Mouse (Mus musculus): ENCODE measurements around the gene Prpf40a. TPM values are rescaled to one million over a fixed set of nuclear protein-coding genes. Genes with fewer than 3 reads are reported as not detected.

The Prpf40a gene
- polyA plus RNA-seq, 1 experiment, result 21.3 TPM

DNA sequence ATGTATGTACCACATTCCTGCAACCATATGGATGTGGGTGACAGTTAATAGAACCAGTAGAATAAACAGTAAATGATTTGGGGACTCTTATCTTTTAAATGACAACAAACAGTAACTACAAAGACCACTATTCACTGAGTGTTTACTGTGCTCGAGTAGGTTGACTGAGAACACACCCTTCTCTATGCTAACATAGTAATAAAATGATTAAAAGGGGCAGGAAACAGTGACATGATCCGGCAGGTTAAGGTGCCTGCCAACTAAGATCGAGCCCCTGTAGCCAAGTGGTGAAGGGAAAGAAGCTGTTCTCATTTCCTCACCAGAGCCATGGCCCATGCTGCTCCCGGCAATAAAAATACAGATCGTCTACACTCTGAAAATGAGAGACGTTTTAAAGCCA lies 62.0 kb downstream of the Prpf40a start:
- H3K79me2 ChIP-seq (ENCODE audit: control insufficient read depth, insufficient read depth), result no peaks in the 10 kb centered on the region
- TF ChIP-seq CEBPB (IDR thresholded peaks at IDR 0.05; ENCODE audit: low read depth), result no peak
- no peak for TF ChIP-seq FOSL1 (IDR thresholded peaks at IDR 0.05; ENCODE audit: insufficient read depth, low read length, poor library complexity, severe bottlenecking)
- no peak for TF ChIP-seq MYOG (IDR thresholded peaks at IDR 0.05; ENCODE audit: control insufficient read depth, extremely low read depth, insufficient read length)
- no peak for TF ChIP-seq MYOD1 (IDR thresholded peaks at IDR 0.05; ENCODE audit: control insufficient read depth, insufficient read length, low read depth)
- no peak for TF ChIP-seq CTCF (IDR thresholded peaks at IDR 0.05; ENCODE audit: control insufficient read depth, insufficient read depth, insufficient read length)
- no peak for TF ChIP-seq MAX (IDR thresholded peaks at IDR 0.05)
- no peak for TF ChIP-seq USF1 (IDR thresholded peaks at IDR 0.05; ENCODE audit: low read depth)
- H3K4me3 ChIP-seq (ENCODE audit: insufficient read depth, poor library complexity, severe bottlenecking), result no peak overlapping the region
- peaks cover 33% of the 10 kb centered on the region for H3K36me3 ChIP-seq (ENCODE audit: control insufficient read depth, insufficient read depth)
- no peaks in the 10 kb centered on the region for H3K79me3 ChIP-seq (ENCODE audit: low read depth)
- H3K27me3 ChIP-seq (ENCODE audit: control insufficient read depth, insufficient read depth, insufficient read length), result no peaks in the 10 kb centered on the region
- no peak overlapping the region for H3ac ChIP-seq (ENCODE audit: control insufficient read depth, insufficient read length, low read depth)

DNA sequence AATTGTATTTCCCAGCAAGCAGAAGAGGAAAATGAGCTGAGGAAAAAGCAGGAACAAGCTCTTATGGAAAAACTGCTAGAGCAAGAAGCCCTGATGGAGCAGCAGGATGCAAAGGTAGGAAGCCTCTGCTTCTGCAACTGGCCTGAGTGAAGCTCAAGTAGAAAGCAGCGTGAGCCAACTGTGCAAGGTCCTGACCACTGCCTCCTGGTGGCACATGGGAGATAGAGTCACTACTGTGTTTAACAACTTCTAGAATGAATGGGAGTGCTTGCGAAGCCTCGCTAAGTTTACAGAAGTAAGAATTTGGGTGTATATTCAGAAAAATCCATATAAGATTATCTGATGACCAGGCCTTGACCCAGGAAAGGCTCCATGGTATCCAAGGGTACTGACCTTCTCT lies 65.1 kb downstream of the Prpf40a start:
- H3K36me3 ChIP-seq (ENCODE audit: control insufficient read depth, insufficient read depth), result peaks cover 9% of the 10 kb centered on the region

DNA sequence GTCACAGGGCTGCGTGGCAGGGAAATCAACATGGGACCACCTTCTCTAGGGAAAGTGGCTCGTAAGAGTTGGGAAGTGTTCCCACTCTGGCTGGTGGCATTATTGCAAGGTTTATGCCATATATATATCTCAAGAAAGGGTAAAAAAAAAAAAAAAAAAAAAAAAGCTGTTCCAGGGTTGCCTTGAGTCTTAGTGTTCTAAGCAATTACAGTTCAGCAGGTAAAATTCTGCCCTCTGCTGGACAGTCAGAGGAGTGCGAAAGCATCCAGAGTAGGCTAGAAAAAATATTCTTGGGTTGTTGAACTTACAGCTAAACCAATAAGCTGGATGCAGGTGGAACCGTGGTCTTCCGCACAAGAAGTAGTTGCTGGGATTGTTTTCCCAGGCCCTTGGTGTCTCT lies 69.3 kb downstream of the Prpf40a start:
- H3ac ChIP-seq (ENCODE audit: control insufficient read depth, insufficient read length, low read depth), result no peak overlapping the region
- no peaks in the 10 kb centered on the region for H3K79me2 ChIP-seq (ENCODE audit: control insufficient read depth, insufficient read depth)
- TF ChIP-seq CTCF (IDR thresholded peaks at IDR 0.05; ENCODE audit: control insufficient read depth, insufficient read depth, insufficient read length), result no peak
- TF ChIP-seq FOSL1 (IDR thresholded peaks at IDR 0.05; ENCODE audit: insufficient read depth, low read length, poor library complexity, severe bottlenecking), result no peak
- no peak for TF ChIP-seq MYOG (IDR thresholded peaks at IDR 0.05; ENCODE audit: control insufficient read depth, extremely low read depth, insufficient read length)
- TF ChIP-seq MYOD1 (IDR thresholded peaks at IDR 0.05; ENCODE audit: control insufficient read depth, insufficient read length, low read depth), result no peak
- no peak for TF ChIP-seq CEBPB (IDR thresholded peaks at IDR 0.05; ENCODE audit: low read depth)
- no peak for TF ChIP-seq USF1 (IDR thresholded peaks at IDR 0.05; ENCODE audit: low read depth)
- no peak for TF ChIP-seq MAX (IDR thresholded peaks at IDR 0.05)
- H3K36me3 ChIP-seq (ENCODE audit: control insufficient read depth, insufficient read depth), result peaks cover 14% of the 10 kb centered on the region
- H3K27me3 ChIP-seq (ENCODE audit: control insufficient read depth, insufficient read depth, insufficient read length), result no peaks in the 10 kb centered on the region
- no peak overlapping the region for H3K4me3 ChIP-seq (ENCODE audit: insufficient read depth, poor library complexity, severe bottlenecking)
- no peaks in the 10 kb centered on the region for H3K79me3 ChIP-seq (ENCODE audit: low read depth)

More for the DNA sequence above, 65.1 kb downstream of the Prpf40a start:
- no peaks in the 10 kb centered on the region for H3K27me3 ChIP-seq (ENCODE audit: control insufficient read depth, insufficient read depth, insufficient read length)
- TF ChIP-seq MYOG (IDR thresholded peaks at IDR 0.05; ENCODE audit: control insufficient read depth, extremely low read depth, insufficient read length) (no peak), USF1 (IDR thresholded peaks at IDR 0.05; ENCODE audit: low read depth) (no peak), CTCF (IDR thresholded peaks at IDR 0.05; ENCODE audit: control insufficient read depth, insufficient read depth, insufficient read length) (no peak), CEBPB (IDR thresholded peaks at IDR 0.05; ENCODE audit: low read depth) (no peak), MAX (IDR thresholded peaks at IDR 0.05) (no peak), FOSL1 (IDR thresholded peaks at IDR 0.05; ENCODE audit: insufficient read depth, low read length, poor library complexity, severe bottlenecking) (no peak), MYOD1 (IDR thresholded peaks at IDR 0.05; ENCODE audit: control insufficient read depth, insufficient read length, low read depth) (no peak)
- no peaks in the 10 kb centered on the region for H3K79me3 ChIP-seq (ENCODE audit: low read depth)
- no peaks in the 10 kb centered on the region for H3K79me2 ChIP-seq (ENCODE audit: control insufficient read depth, insufficient read depth)
- H3ac ChIP-seq (ENCODE audit: control insufficient read depth, insufficient read length, low read depth), result no peak overlapping the region
- no peak overlapping the region for H3K4me3 ChIP-seq (ENCODE audit: insufficient read depth, poor library complexity, severe bottlenecking)

DNA sequence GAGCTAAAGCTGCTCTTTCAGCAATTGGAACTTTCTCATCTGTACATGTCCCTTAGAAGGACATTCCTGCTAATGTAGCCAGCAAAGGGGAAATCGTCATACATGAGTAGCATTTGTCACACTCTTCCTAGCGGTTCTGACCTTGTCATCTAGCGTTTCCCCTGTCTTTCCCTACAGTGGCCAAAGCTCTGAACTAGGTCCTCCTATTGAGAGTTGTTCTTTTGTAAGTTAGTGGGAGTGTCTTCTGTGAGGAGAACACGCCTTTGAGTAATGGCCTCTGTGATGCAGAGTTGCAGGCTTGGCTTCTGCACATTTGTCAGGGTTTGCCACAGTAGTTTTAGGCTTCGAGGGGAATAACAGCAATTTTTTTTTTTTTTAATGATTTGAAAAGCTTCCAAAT lies 82.5 kb downstream of the Prpf40a start:
- Histone ChIP-seq H3K79me3 (ENCODE audit: low read depth) (no peaks in the 10 kb centered on the region), H3K27me3 (ENCODE audit: control insufficient read depth, insufficient read depth, insufficient read length) (no peaks in the 10 kb centered on the region), H3K79me2 (ENCODE audit: control insufficient read depth, insufficient read depth) (no peaks in the 10 kb centered on the region), H3ac (ENCODE audit: control insufficient read depth, insufficient read length, low read depth) (no peak overlapping the region), H3K4me3 (ENCODE audit: insufficient read depth, poor library complexity, severe bottlenecking) (no peak overlapping the region), H3K36me3 (ENCODE audit: control insufficient read depth, insufficient read depth) (peaks cover 4% of the 10 kb centered on the region)
- no peak for TF ChIP-seq CEBPB (IDR thresholded peaks at IDR 0.05; ENCODE audit: low read depth)
- no peak for TF ChIP-seq FOSL1 (IDR thresholded peaks at IDR 0.05; ENCODE audit: insufficient read depth, low read length, poor library complexity, severe bottlenecking)
- no peak for TF ChIP-seq MYOG (IDR thresholded peaks at IDR 0.05; ENCODE audit: control insufficient read depth, extremely low read depth, insufficient read length)

DNA sequence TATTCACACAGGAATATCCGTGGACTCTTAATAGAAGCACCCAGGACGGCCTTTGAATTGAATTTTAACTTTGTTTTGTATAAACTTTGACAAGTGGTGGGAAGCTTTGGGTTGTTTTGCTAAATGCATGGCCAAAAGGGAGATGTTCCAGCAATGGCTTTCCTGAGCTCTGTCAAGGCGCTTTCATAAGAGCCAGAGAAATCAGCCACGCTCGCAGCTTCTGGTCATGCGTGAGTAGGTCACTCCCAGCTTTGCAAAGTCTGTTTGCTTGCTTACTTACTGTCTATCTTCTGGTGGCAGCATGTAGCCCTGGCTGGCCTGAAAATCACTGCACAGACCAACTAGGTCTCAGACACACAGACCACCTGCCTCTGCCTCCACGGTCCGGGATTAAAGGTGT lies 84.6 kb downstream of the Prpf40a start:
- peaks cover 8% of the 10 kb centered on the region for H3K36me3 ChIP-seq (ENCODE audit: control insufficient read depth, insufficient read depth)
- H3K79me3 ChIP-seq (ENCODE audit: low read depth), result no peaks in the 10 kb centered on the region
- no peak for TF ChIP-seq MYOG (IDR thresholded peaks at IDR 0.05; ENCODE audit: control insufficient read depth, extremely low read depth, insufficient read length)
- no peak for TF ChIP-seq FOSL1 (IDR thresholded peaks at IDR 0.05; ENCODE audit: insufficient read depth, low read length, poor library complexity, severe bottlenecking)
- TF ChIP-seq MYOD1 (IDR thresholded peaks at IDR 0.05; ENCODE audit: control insufficient read depth, insufficient read length, low read depth), result no peak
- TF ChIP-seq USF1 (IDR thresholded peaks at IDR 0.05; ENCODE audit: low read depth), result no peak
- TF ChIP-seq CTCF (IDR thresholded peaks at IDR 0.05; ENCODE audit: control insufficient read depth, insufficient read depth, insufficient read length), result no peak
- no peak for TF ChIP-seq MAX (IDR thresholded peaks at IDR 0.05)
- TF ChIP-seq CEBPB (IDR thresholded peaks at IDR 0.05; ENCODE audit: low read depth), result no peak
- no peak overlapping the region for H3ac ChIP-seq (ENCODE audit: control insufficient read depth, insufficient read length, low read depth)
- no peak overlapping the region for H3K4me3 ChIP-seq (ENCODE audit: insufficient read depth, poor library complexity, severe bottlenecking)
- no peaks in the 10 kb centered on the region for H3K27me3 ChIP-seq (ENCODE audit: control insufficient read depth, insufficient read depth, insufficient read length)
- H3K79me2 ChIP-seq (ENCODE audit: control insufficient read depth, insufficient read depth), result no peaks in the 10 kb centered on the region

DNA sequence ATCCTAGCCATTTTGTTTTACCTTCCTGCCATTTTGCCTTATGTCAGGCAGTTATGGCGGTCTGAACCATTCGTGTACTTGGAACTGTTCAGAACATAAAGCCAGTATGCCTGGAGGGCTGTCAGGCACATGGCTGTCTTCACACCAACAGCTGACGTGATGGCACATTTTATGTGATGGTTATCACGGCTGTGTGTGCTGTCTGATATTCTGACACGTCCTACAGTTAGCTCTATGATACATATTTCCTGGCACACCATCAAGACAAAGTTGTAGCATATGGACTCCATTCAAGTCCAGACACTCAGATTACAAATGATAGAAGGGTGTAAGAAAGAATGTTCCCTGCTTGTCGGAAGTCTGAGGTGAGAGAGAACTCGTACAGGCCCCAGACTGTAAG lies 85.0 kb downstream of the Prpf40a start:
- TF ChIP-seq FOSL1 (IDR thresholded peaks at IDR 0.05; ENCODE audit: insufficient read depth, low read length, poor library complexity, severe bottlenecking) (no peak), MYOG (IDR thresholded peaks at IDR 0.05; ENCODE audit: control insufficient read depth, extremely low read depth, insufficient read length) (no peak), MAX (IDR thresholded peaks at IDR 0.05) (no peak), USF1 (IDR thresholded peaks at IDR 0.05; ENCODE audit: low read depth) (no peak), MYOD1 (IDR thresholded peaks at IDR 0.05; ENCODE audit: control insufficient read depth, insufficient read length, low read depth) (no peak), CEBPB (IDR thresholded peaks at IDR 0.05; ENCODE audit: low read depth) (no peak), CTCF (IDR thresholded peaks at IDR 0.05; ENCODE audit: control insufficient read depth, insufficient read depth, insufficient read length) (no peak)
- Histone ChIP-seq H3K27me3 (ENCODE audit: control insufficient read depth, insufficient read depth, insufficient read length) (no peaks in the 10 kb centered on the region), H3K79me2 (ENCODE audit: control insufficient read depth, insufficient read depth) (no peaks in the 10 kb centered on the region), H3ac (ENCODE audit: control insufficient read depth, insufficient read length, low read depth) (no peak overlapping the region), H3K79me3 (ENCODE audit: low read depth) (no peaks in the 10 kb centered on the region), H3K36me3 (ENCODE audit: control insufficient read depth, insufficient read depth) (peaks cover 8% of the 10 kb centered on the region), H3K4me3 (ENCODE audit: insufficient read depth, poor library complexity, severe bottlenecking) (no peak overlapping the region)

Measured in C2C12 (cell line).